Mouse (Mus musculus): ENCODE data around the gene Gse1.

DNA sequence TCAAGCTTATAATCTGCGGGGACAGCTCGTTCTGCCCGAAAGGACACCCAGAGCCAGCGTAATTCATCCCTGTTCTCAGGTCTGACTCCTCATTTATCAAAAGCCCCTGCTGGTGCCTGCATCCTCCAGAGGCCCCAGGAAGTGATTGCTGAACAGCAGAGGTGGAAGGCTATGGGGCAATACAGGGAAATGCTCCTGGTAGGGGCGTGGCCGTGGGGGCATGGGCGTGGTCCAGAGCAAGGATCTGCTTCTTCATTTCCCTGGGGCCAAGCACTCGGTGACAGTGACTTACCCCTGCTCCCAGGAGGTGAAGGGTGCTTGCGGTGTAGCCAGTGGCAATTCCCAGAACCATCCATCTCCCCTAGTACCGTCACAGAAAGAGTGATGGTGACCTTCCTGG lies 217.0 kb downstream of the Gse1 start:
- TF ChIP-seq CTCF (IDR thresholded peaks at IDR 0.05 in 2 of 3, conservative IDR thresholded peaks at IDR 0.05 in 1 of 3; ENCODE audit: control insufficient read depth in 1 of 3, insufficient read depth in 1 of 3, low read depth in 2 of 3, low read length in 3 of 3, poor library complexity in 1 of 3, severe bottlenecking in 1 of 3) (no peak), E2F4 (IDR thresholded peaks at IDR 0.05; ENCODE audit: borderline replicate concordance, low read depth, low read length) (no peak), POLR2A (IDR thresholded peaks at IDR 0.05; ENCODE audit: control insufficient read depth in 1 of 2, insufficient read depth in 1 of 2, low read depth in 1 of 2, low read length in 2 of 2, poor library complexity in 1 of 2) (no peak), MYB (IDR thresholded peaks at IDR 0.05; ENCODE audit: low read depth, low read length) (no peak), MYC (IDR thresholded peaks at IDR 0.05; ENCODE audit: low read depth, low read length) (no peak), EP300 (IDR thresholded peaks at IDR 0.05; ENCODE audit: low read depth in 1 of 2, low read length in 2 of 2) (no peak), JUND (IDR thresholded peaks at IDR 0.05; ENCODE audit: low read depth, low read length) (no peak), ETS1 (IDR thresholded peaks at IDR 0.05; ENCODE audit: low read depth, low read length) (no peak), POLR2AphosphoS2 (IDR thresholded peaks at IDR 0.05; ENCODE audit: low read length) (no peak), USF1 (IDR thresholded peaks at IDR 0.05; ENCODE audit: low read depth, low read length) (no peak), CHD2 (IDR thresholded peaks at IDR 0.05; ENCODE audit: low read length) (no peak), SMC3 (IDR thresholded peaks at IDR 0.05; ENCODE audit: low read depth, low read length) (no peak)

Measured in MEL (cell line).